Mouse (Mus musculus) kidney, embryonic 15.5 days (tissue): ENCODE measurements around the gene Cmtm5. TPM values are rescaled to one million over a fixed set of nuclear protein-coding genes. Genes with fewer than 3 reads are reported as not detected.

Experiments
- microRNA counts: library from miRNA; unstranded; fragments of <30 nt; microRNA quantifications from one replicate; lab custom pipeline; 2016
- microRNA-seq: library from miRNA; unstranded; fragments of <30 nt; microRNA quantifications from one replicate; pipeline ENCODE4, GENCODE M21; 2016
- polyA plus RNA-seq: library from polyadenylated mRNA; unstranded; fragments of >200 nt; fragmentation: Nextera tagmentation; extraction: Ambion mirVana; gene quantifications from 2 replicates; pipeline ENCODE4 v1.2.1, GENCODE M21; 2015

Cmtm5 gene
- polyA plus RNA-seq, 1 experiment from 2014 or later, result 2.0 TPM

MicroRNA genes within 50 kb of the gene (microRNA counts, 519-probe panel; counts per million panel counts)
- microRNA mmu-miR-208a (lab: Ali Mortazavi, UCI), result 1,763 counts per million, percentile 10 among the panel's probes with 10 or more counts
- 31.7 counts per million for microRNA mmu-miR-208b (lab: Ali Mortazavi, UCI)

Small RNA genes lying within 50 kb of the gene (microRNA-seq; reads per million reads assigned to microRNA genes)
- gene Mir208a, result 3.1 reads per million, percentile 15 among the genes with 10 or more reads in this experiment
- 34.0 reads per million, percentile 44 among the genes with 10 or more reads in this experiment for gene Mir208b

Other genes with a start within 250 kb of the Cmtm5 start
- gene Acin1, start 249.3 kb upstream of the Cmtm5 start, polyA plus RNA-seq, result 142 and 145 TPM in 2 replicates
- 0.09 and 0.21 TPM in 2 replicates for gene Gm29776, start 237.4 kb upstream of the Cmtm5 start, polyA plus RNA-seq
- 0.21 TPM in 1 of 2 replicates, not detected in the other for gene Cebpe, start 224.1 kb upstream of the Cmtm5 start, polyA plus RNA-seq
- gene Slc7a8, start 154.3 kb upstream of the Cmtm5 start, polyA plus RNA-seq, result 12.8 and 14.2 TPM in 2 replicates
- gene Rnf212b, start 122.1 kb upstream of the Cmtm5 start, polyA plus RNA-seq, result not detected in 2 replicates
- gene Homez, start 65.3 kb upstream of the Cmtm5 start, polyA plus RNA-seq, result 18.0 and 18.3 TPM in 2 replicates
- 1.9 and 2.2 TPM in 2 replicates for gene Ppp1r3e, start 58.7 kb upstream of the Cmtm5 start, polyA plus RNA-seq
- 4.0 and 4.7 TPM in 2 replicates for gene Bcl2l2, start 52.9 kb upstream of the Cmtm5 start, polyA plus RNA-seq
- gene Gm20521, start 52.8 kb upstream of the Cmtm5 start, polyA plus RNA-seq, result 0.14 and 0.75 TPM in 2 replicates
- 144 and 157 TPM in 2 replicates for gene Pabpn1, start 43.8 kb upstream of the Cmtm5 start, polyA plus RNA-seq
- 47.6 and 53.8 TPM in 2 replicates for gene Slc22a17, start 23.1 kb upstream of the Cmtm5 start, polyA plus RNA-seq
- gene Efs, start 10.1 kb upstream of the Cmtm5 start, polyA plus RNA-seq, result 29.1 and 32.1 TPM in 2 replicates
- gene Il25, start 3.6 kb upstream of the Cmtm5 start, polyA plus RNA-seq, result not detected in 2 replicates
- gene Myh6, start 30.7 kb downstream of the Cmtm5 start, polyA plus RNA-seq, result 1.6 TPM in 2 replicates
- gene Gm17428, start 40.7 kb downstream of the Cmtm5 start, polyA plus RNA-seq, result not detected in 2 replicates
- gene Myh7, start 58.4 kb downstream of the Cmtm5 start, polyA plus RNA-seq, result 4.4 and 6.3 TPM in 2 replicates
- gene Ngdn, start 79.2 kb downstream of the Cmtm5 start, polyA plus RNA-seq, result 79.5 and 85.4 TPM in 2 replicates
- 6.0 and 6.5 TPM in 2 replicates for gene Zfhx2, start 156.1 kb downstream of the Cmtm5 start, polyA plus RNA-seq
- gene Thtpa, start 158.5 kb downstream of the Cmtm5 start, polyA plus RNA-seq, result 21.0 and 21.5 TPM in 2 replicates
- 15.9 and 18.9 TPM in 2 replicates for gene Ap1g2, start 170.3 kb downstream of the Cmtm5 start, polyA plus RNA-seq
- 0.59 and 1.2 TPM in 2 replicates for gene Jph4, start 180.7 kb downstream of the Cmtm5 start, polyA plus RNA-seq